Comparison of ENCODE assay signal across 22 mouse cellular contexts in the genomic region with DNA sequence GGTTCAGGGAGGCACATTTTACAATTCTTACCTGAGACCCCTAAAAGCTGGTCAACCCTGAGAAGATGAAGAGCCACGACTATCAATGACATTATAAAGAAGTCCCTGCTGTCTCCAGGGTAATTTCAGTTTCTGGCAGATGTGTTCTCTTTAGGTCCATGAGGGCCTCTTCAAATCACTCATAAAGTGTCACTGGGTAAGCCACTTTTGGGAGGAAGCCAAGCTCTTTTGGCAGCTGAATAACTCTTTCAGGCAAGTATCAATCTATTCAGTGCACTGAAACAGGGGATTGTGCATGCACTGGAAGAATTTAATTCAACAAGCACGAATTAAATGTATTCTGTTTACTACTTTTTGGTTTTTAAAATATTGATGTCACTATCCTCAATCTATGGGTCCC.
DNase-seq lines count a peak whose midpoint lies in the region; ATAC-seq lines count a peak whose summit lies in the region.
"Had no signal": no experiment of that assay in that cellular context is flagged by ENCODE, and none has a peak within 500 bp of the region (broad histone marks: within the 10 kb centered on the region; RNA-seq: fewer than 3 reads in every experiment).

No protein-coding gene starts in this region.

- no peaks in the 10 kb centered on the region for H3K36me3 ChIP-seq in forebrain, embryonic 12.5 days (replicated peaks)
- no peaks in the 10 kb centered on the region for H3K36me3 ChIP-seq in forebrain, embryonic 15.5 days
- no peaks in the 10 kb centered on the region for H3K36me3 ChIP-seq in hindbrain, embryonic 16.5 days (ENCODE audit: control insufficient read depth, insufficient read depth, low read length)
- no peaks in the 10 kb centered on the region for H3K36me3 ChIP-seq in hindbrain, embryonic 13.5 days
- H3K36me3 ChIP-seq in midbrain, embryonic 14.5 days (ENCODE audit: control insufficient read depth, insufficient read depth, low read length), result no peaks in the 10 kb centered on the region
- no peaks in the 10 kb centered on the region for H3K36me3 ChIP-seq in midbrain, embryonic 16.5 days (ENCODE audit: control insufficient read depth, insufficient read depth, low read length)
- H3K36me3 ChIP-seq: embryonic facial prominence, embryonic 12.5 days; hindbrain, embryonic 10.5 days; kidney, embryonic 15.5 days; limb, embryonic 12.5 days; liver, embryonic 13.5 days had no signal

- H3K4me1 ChIP-seq in forebrain, embryonic 12.5 days, result no peaks in the 10 kb centered on the region
- H3K4me1 ChIP-seq in forebrain, embryonic 15.5 days, result peaks cover 5% of the 10 kb centered on the region; the same call in 1 of the 2 replicates
- H3K4me1 ChIP-seq in hindbrain, embryonic 16.5 days (ENCODE audit: control insufficient read depth, insufficient read depth, low read depth, low read length), result no peaks in the 10 kb centered on the region
- no peaks in the 10 kb centered on the region for H3K4me1 ChIP-seq in hindbrain, embryonic 13.5 days (replicated peaks)
- H3K4me1 ChIP-seq in midbrain, embryonic 14.5 days (ENCODE audit: control insufficient read depth, insufficient read depth, low read length), result no peaks in the 10 kb centered on the region
- no peaks in the 10 kb centered on the region for H3K4me1 ChIP-seq in midbrain, embryonic 16.5 days (ENCODE audit: control insufficient read depth, insufficient read depth, low read length)
- H3K4me1 ChIP-seq: embryonic facial prominence, embryonic 12.5 days; hindbrain, embryonic 10.5 days; kidney, embryonic 15.5 days; limb, embryonic 12.5 days; liver, embryonic 13.5 days; megakaryocyte, embryonic 14.5 days had no signal

- DNase-seq in midbrain, embryonic 14.5 days, result peak; percentile 61
- no peak for DNase-seq in urinary bladder, adult 18-20 months (ENCODE audit: low spot score in 2 of 2)
- DNase-seq: adrenal gland, adult 8-10 months; cerebellum, adult 2 months; gastrocnemius, postnatal 14 days; heart, adult 2 months; kidney, postnatal 4 days; layer of hippocampus, adult 9-11 months; liver, embryonic 13.5 days; right cerebral cortex, postnatal 4 days had no signal

- H3K9ac ChIP-seq in forebrain, embryonic 12.5 days, result no peak overlapping the region
- H3K9ac ChIP-seq in forebrain, embryonic 15.5 days (replicated peaks), result no peak overlapping the region
- H3K9ac ChIP-seq in hindbrain, embryonic 16.5 days (ENCODE audit: low read depth, low read length), result no peak overlapping the region
- H3K9ac ChIP-seq in hindbrain, embryonic 13.5 days, result no peak overlapping the region
- no peak overlapping the region for H3K9ac ChIP-seq in midbrain, embryonic 14.5 days (replicated peaks; ENCODE audit: low read length)
- H3K9ac ChIP-seq in midbrain, embryonic 16.5 days (ENCODE audit: low read depth, low read length), result no peak overlapping the region
- H3K9ac ChIP-seq: embryonic facial prominence, embryonic 12.5 days; kidney, embryonic 15.5 days; limb, embryonic 12.5 days; liver, embryonic 13.5 days had no signal

- no peaks in the 10 kb centered on the region for H3K27me3 ChIP-seq in forebrain, embryonic 12.5 days
- H3K27me3 ChIP-seq in forebrain, embryonic 15.5 days, result no peaks in the 10 kb centered on the region
- H3K27me3 ChIP-seq in hindbrain, embryonic 16.5 days (replicated peaks; ENCODE audit: control insufficient read depth, insufficient read depth, low read length), result no peaks in the 10 kb centered on the region
- H3K27me3 ChIP-seq in hindbrain, embryonic 13.5 days, result 0 out of 2 replicates have a peak, but pooled peaks cover 4% of the 10 kb centered on the region
- H3K27me3 ChIP-seq in midbrain, embryonic 14.5 days (ENCODE audit: control insufficient read depth, insufficient read depth, low read length), result no peaks in the 10 kb centered on the region
- no peaks in the 10 kb centered on the region for H3K27me3 ChIP-seq in midbrain, embryonic 16.5 days (ENCODE audit: control insufficient read depth, insufficient read depth, low read depth, low read length)
- H3K27me3 ChIP-seq: embryonic facial prominence, embryonic 12.5 days; kidney, embryonic 15.5 days; limb, embryonic 12.5 days; liver, embryonic 13.5 days; megakaryocyte, embryonic 14.5 days had no signal

- 55% methylated on average over 2 of the region's 2 CpGs for WGBS in forebrain, embryonic 12.5 days
- 17% methylated on average over 2 of the region's 2 CpGs for WGBS in forebrain, embryonic 15.5 days
- WGBS in hindbrain, embryonic 16.5 days, result 27% methylated on average over 2 of the region's 2 CpGs
- 38% methylated on average over 2 of the region's 2 CpGs for WGBS in hindbrain, embryonic 13.5 days
- 44% methylated on average over 2 of the region's 2 CpGs for WGBS in midbrain, embryonic 14.5 days
- WGBS in midbrain, embryonic 16.5 days, result 44% methylated on average over 2 of the region's 2 CpGs

- no peak overlapping the region for H3K27ac ChIP-seq in forebrain, embryonic 12.5 days
- no peak overlapping the region for H3K27ac ChIP-seq in forebrain, embryonic 15.5 days (replicated peaks)
- H3K27ac ChIP-seq in hindbrain, embryonic 16.5 days (ENCODE audit: low read depth, low read length), result no peak overlapping the region
- no peak overlapping the region for H3K27ac ChIP-seq in hindbrain, embryonic 13.5 days
- H3K27ac ChIP-seq in midbrain, embryonic 14.5 days (replicated peaks; ENCODE audit: low read depth, low read length), result no peak overlapping the region
- no peak overlapping the region for H3K27ac ChIP-seq in midbrain, embryonic 16.5 days (ENCODE audit: low read length)
- H3K27ac ChIP-seq: embryonic facial prominence, embryonic 12.5 days; heart, adult 2 months; hindbrain, embryonic 10.5 days; kidney, embryonic 15.5 days; limb, embryonic 12.5 days; liver, embryonic 13.5 days had no signal

- H3K4me2 ChIP-seq in forebrain, embryonic 12.5 days, result no peak overlapping the region
- no peak overlapping the region for H3K4me2 ChIP-seq in forebrain, embryonic 15.5 days (replicated peaks)
- H3K4me2 ChIP-seq in hindbrain, embryonic 16.5 days (ENCODE audit: low read length), result no peak overlapping the region
- H3K4me2 ChIP-seq in hindbrain, embryonic 13.5 days, result no peak overlapping the region
- no peak overlapping the region for H3K4me2 ChIP-seq in midbrain, embryonic 14.5 days (ENCODE audit: low read length)
- no peak overlapping the region for H3K4me2 ChIP-seq in midbrain, embryonic 16.5 days (ENCODE audit: low read length)
- H3K4me2 ChIP-seq: embryonic facial prominence, embryonic 12.5 days; kidney, embryonic 15.5 days; limb, embryonic 12.5 days; liver, embryonic 13.5 days had no signal

- no peaks in the 10 kb centered on the region for H3K9me3 ChIP-seq in forebrain, embryonic 12.5 days
- no peaks in the 10 kb centered on the region for H3K9me3 ChIP-seq in forebrain, embryonic 15.5 days
- no peaks in the 10 kb centered on the region for H3K9me3 ChIP-seq in hindbrain, embryonic 16.5 days (ENCODE audit: control insufficient read depth, low read length)
- 0 out of 2 replicates have a peak, but pooled peaks cover 5% of the 10 kb centered on the region for H3K9me3 ChIP-seq in hindbrain, embryonic 13.5 days
- peaks cover 4% of the 10 kb centered on the region; the same call in 1 of the 2 replicates for H3K9me3 ChIP-seq in midbrain, embryonic 14.5 days (ENCODE audit: control insufficient read depth, low read length)
- H3K9me3 ChIP-seq in midbrain, embryonic 16.5 days (replicated peaks; ENCODE audit: control insufficient read depth, low read length, poor library complexity, severe bottlenecking), result no peaks in the 10 kb centered on the region
- H3K9me3 ChIP-seq: embryonic facial prominence, embryonic 12.5 days; hindbrain, embryonic 10.5 days; kidney, embryonic 15.5 days; liver, embryonic 13.5 days; megakaryocyte, embryonic 14.5 days had no signal

- no peak overlapping the region for H3K4me3 ChIP-seq in forebrain, embryonic 12.5 days (replicated peaks)
- no peak overlapping the region for H3K4me3 ChIP-seq in forebrain, embryonic 15.5 days
- H3K4me3 ChIP-seq in hindbrain, embryonic 16.5 days (ENCODE audit: low read length), result no peak overlapping the region
- H3K4me3 ChIP-seq in hindbrain, embryonic 13.5 days, result no peak overlapping the region
- no peak overlapping the region for H3K4me3 ChIP-seq in midbrain, embryonic 14.5 days (replicated peaks; ENCODE audit: low read depth, low read length)
- H3K4me3 ChIP-seq in midbrain, embryonic 16.5 days (ENCODE audit: low read depth, low read length), result no peak overlapping the region
- H3K4me3 ChIP-seq: embryonic facial prominence, embryonic 12.5 days; heart, adult 2 months; hindbrain, embryonic 10.5 days; kidney, embryonic 15.5 days; limb, embryonic 12.5 days; liver, embryonic 13.5 days; megakaryocyte, embryonic 14.5 days had no signal

- ATAC-seq in forebrain, embryonic 12.5 days (ENCODE audit: low FRiP score), result peak; percentile 44; the same call in 1 of the 2 replicates
- ATAC-seq in forebrain, embryonic 15.5 days (replicated peaks), result no peak
- ATAC-seq in hindbrain, embryonic 16.5 days, result peak; percentile 27; the same call in 1 of the 2 replicates
- no peak for ATAC-seq in hindbrain, embryonic 13.5 days (ENCODE audit: low FRiP score)
- ATAC-seq in midbrain, embryonic 14.5 days (ENCODE audit: low FRiP score, low TSS enrichment), result no peak
- no peak for ATAC-seq in midbrain, embryonic 16.5 days
- ATAC-seq: intestine, embryonic 16.5 days; lung, postnatal 0 days had no signal

Comparison
In these comparisons a context has a peak if more than half of its experiments do, and no peak if none do; other contexts are left out.
1. ATAC-seq: peak in forebrain, embryonic 12.5 days (single experiment) and hindbrain, embryonic 16.5 days (single experiment); none in forebrain, embryonic 15.5 days (single experiment), hindbrain, embryonic 13.5 days (single experiment), midbrain, embryonic 14.5 days (single experiment) and midbrain, embryonic 16.5 days (single experiment).